Mouse (Mus musculus) heart, embryonic 11.5 days (tissue): ENCODE results near the gene Ipo4. TPM values are rescaled to one million over a fixed set of nuclear protein-coding genes. Genes with fewer than 3 reads are reported as not detected.

Experiments used
- ATAC-seq: fragments of 200-750 bp; cut with Nextera tagmentation; replicated peaks from 2 replicates; pipeline ENCODE4 v1.8.0; 2017; ENCODE audit warnings: moderate library complexity; ENCODE audit not compliant: insufficient number of reproducible peaks, low FRiP score, low TSS enrichment
- H3K27ac ChIP-seq: fragments of 300-500 bp; sonication (generic); 2 replicates; pipeline ENCODE4 v1.5.1; 2014; ENCODE audit warnings: mild to moderate bottlenecking, low read depth, low read length
- H3K27me3 ChIP-seq: fragments of 300-500 bp; sonication (generic); 2 replicates; pipeline ENCODE4 v1.6.1; 2014; ENCODE audit warnings: mild to moderate bottlenecking, low read length, mixed read lengths; ENCODE audit not compliant: control insufficient read depth, insufficient read depth
- H3K36me3 ChIP-seq: fragments of 300-500 bp; sonication (generic); 2 replicates; pipeline ENCODE4 v1.6.1; 2014; ENCODE audit warnings: mild to moderate bottlenecking, low read length, moderate library complexity, mixed read lengths; ENCODE audit not compliant: control insufficient read depth, insufficient read depth
- H3K4me1 ChIP-seq: fragments of 300-500 bp; sonication (generic); 2 replicates; pipeline ENCODE4 v1.6.1; 2014; ENCODE audit warnings: low read length; ENCODE audit not compliant: control insufficient read depth, insufficient read depth
- H3K4me2 ChIP-seq: fragments of 300-500 bp; sonication (generic); 2 replicates; pipeline ENCODE4 v1.6.1; 2014; ENCODE audit warnings: mild to moderate bottlenecking, moderate library complexity
- H3K4me3 ChIP-seq: fragments of 300-500 bp; sonication (generic); 2 replicates; pipeline ENCODE4 v1.5.1; 2014; ENCODE audit warnings: low read depth, low read length
- H3K9ac ChIP-seq: fragments of 300-500 bp; sonication (generic); 2 replicates; pipeline ENCODE4 v1.6.1; 2014; ENCODE audit warnings: mild to moderate bottlenecking, low read depth, low read length, moderate library complexity
- H3K9me3 ChIP-seq: fragments of 300-500 bp; sonication (generic); replicated peaks from 2 replicates; pipeline ENCODE4 v1.6.1; 2016; ENCODE audit warnings: low read length; ENCODE audit not compliant: control insufficient read depth
- WGBS: fragments of 180-500 bp; shearing (Covaris S2); extraction: QIAGEN DNeasy Blood & Tissue Kit; methylation state at CpG from one replicate; pipeline ENCODE4 v1.1.7; 2014; ENCODE audit not compliant: insufficient replicate concordance; 5-methylcytosine and 5-hydroxymethylcytosine counted together
- polyA plus RNA-seq: library from polyadenylated mRNA; unstranded; fragments of >200 nt; fragmentation: Nextera tagmentation; extraction: Ambion mirVana; gene quantifications from 2 replicates; pipeline ENCODE4 v1.2.1, GENCODE M21; 2014

The Ipo4 gene
- 70.1 and 81.7 TPM in 2 replicates for polyA plus RNA-seq

DNA sequence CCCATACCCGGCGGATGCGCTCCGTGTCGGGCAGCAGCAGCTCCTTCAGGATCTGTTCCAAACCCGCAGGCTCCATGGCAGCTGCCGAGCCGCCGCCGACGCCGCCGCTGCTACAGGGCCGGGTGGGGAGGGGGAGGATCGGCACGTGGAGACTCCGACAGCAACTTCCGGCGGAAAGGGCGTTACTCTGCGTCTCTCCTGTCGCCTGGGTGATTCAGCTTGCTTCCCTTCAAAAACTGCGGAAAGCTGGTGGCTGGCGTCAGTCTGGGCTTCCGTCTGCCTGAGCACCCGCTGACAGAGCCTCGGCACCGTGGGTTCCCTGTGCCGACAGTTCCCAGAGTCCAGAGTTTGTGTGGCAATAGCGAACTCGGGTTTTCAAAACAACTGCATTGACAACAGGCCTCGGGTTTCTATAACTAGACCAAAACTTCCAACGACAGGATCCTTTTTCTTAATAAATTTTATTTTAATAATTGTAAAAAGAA, at the start of gene Ipo4:
Gene Ipo4 (minus strand): TSS at position 435 of the 485 bp plus-strand sequence.
- H3K4me1 ChIP-seq, result peaks cover 3% of the 10 kb centered on the region; the same call in 1 of the 2 replicates
- H3K4me3 ChIP-seq, result peak within 1 kb of the TSS; percentile 65
- peak within 1 kb of the TSS; percentile 78 for H3K4me2 ChIP-seq
- H3K9me3 ChIP-seq, result no peaks in the 10 kb centered on the region
- H3K36me3 ChIP-seq, result peaks cover 38% of the 10 kb centered on the region
- no peak within 1 kb of the TSS for H3K27ac ChIP-seq
- H3K27me3 ChIP-seq, result no peaks in the 10 kb centered on the region
- peak within 1 kb of the TSS; percentile 76 for H3K9ac ChIP-seq
- peak; percentile 64 for ATAC-seq
- 1% methylated on average over 33 of the region's 33 CpGs for WGBS

DNA sequence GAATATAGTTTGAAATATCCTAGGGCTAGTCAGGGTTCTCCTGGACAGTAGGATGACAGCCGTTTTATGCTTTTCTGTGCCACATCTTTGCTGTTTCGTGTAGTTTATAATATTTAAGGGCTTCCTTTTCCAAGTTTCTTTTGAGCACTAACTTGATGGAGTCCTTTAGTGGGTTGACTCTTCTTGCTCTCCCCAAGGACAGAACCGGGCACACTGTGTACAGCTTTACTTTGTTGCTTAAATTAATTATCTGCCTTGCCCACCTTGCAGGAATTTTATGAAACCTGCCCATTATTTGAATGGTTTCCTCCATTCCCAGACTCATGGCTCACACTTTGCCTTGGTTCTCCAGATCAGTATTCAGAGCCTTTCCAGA, 46.3 kb upstream of the Ipo4 start:
- H3K27ac ChIP-seq, result peak overlapping the region; percentile 89; the same call in 1 of the 2 replicates
- H3K9ac ChIP-seq, result peak overlapping the region; percentile 88
- peak overlapping the region; percentile 78 for H3K4me2 ChIP-seq
- peaks cover 24% of the 10 kb centered on the region for H3K36me3 ChIP-seq
- H3K4me3 ChIP-seq, result peak overlapping the region; percentile 88
- ATAC-seq, result no peak
- 18% methylated on average over 3 of the region's 3 CpGs for WGBS
- no peaks in the 10 kb centered on the region for H3K9me3 ChIP-seq
- H3K4me1 ChIP-seq, result 0 out of 2 replicates have a peak, but pooled peaks cover 7% of the 10 kb centered on the region
- H3K27me3 ChIP-seq, result no peaks in the 10 kb centered on the region

- H3K4me2 ChIP-seq, result peak within 1 kb of the TSS; percentile 78
- H3K4me3 ChIP-seq, result peak within 1 kb of the TSS; percentile 88
- peaks cover 30% of the 10 kb centered on the region for H3K36me3 ChIP-seq
- 0 out of 2 replicates have a peak, but pooled peaks cover 7% of the 10 kb centered on the region for H3K4me1 ChIP-seq
- no peaks in the 10 kb centered on the region for H3K27me3 ChIP-seq
- ATAC-seq, result peak; percentile 94
- H3K9ac ChIP-seq, result peak within 1 kb of the TSS; percentile 88
- WGBS, result under 1% methylated on average over 64 of the region's 66 CpGs
- H3K27ac ChIP-seq, result peak within 1 kb of the TSS; percentile 89
- H3K9me3 ChIP-seq, result no peaks in the 10 kb centered on the region
Measured at GRCm38 (mm10) chr14:55681160-55682117, 45.7 kb upstream of the Ipo4 start, which contains the start of gene Tinf2. Gene Tinf2, minus strand, starts transcription at chr14:55681820.

DNA sequence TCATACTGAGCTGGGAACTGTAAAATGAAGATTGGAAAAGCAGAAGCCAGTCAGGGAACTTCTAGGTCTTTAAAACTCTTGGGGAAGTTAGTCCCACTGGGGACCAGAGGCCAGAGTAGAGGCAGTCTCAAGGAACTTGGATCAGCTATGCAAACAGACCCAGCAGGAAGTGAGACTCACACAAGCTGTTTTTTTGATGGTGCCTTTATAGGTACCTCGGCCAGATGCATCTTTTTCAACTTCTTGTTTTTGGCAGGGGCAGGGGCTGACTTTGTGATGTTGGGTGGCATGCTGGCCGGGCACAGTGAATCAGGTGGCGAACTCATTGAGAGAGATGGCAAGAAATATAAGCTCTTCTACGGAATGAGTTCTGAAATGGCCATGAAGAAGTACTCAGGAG, 41.9 kb upstream of the Ipo4 start:
- Histone ChIP-seq H3K27ac (no peak overlapping the region), H3K4me3 (no peak overlapping the region), H3K36me3 (peaks cover 37% of the 10 kb centered on the region), H3K27me3 (no peaks in the 10 kb centered on the region), H3K9ac (no peak overlapping the region), H3K9me3 (no peaks in the 10 kb centered on the region), H3K4me2 (no peak overlapping the region), H3K4me1 (0 out of 2 replicates have a peak, but pooled peaks cover 10% of the 10 kb centered on the region)
- WGBS, result 82% methylated on average over 4 of the region's 4 CpGs
- no peak for ATAC-seq

DNA sequence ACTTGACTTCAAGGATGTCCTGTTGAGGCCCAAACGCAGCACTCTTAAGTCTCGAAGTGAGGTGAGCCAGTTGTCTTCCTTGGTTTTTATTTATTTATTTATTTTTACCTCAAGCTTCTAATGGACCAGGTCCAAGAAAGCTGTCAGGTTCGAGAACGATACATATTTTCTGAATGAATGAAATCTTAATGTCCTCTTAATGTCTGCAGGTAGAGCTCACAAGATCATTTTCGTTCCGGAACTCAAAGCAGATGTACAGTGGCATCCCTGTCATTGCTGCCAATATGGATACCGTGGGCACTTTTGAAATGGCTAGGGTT, 36.9 kb upstream of the Ipo4 start:
- no peak for ATAC-seq
- Histone ChIP-seq H3K27ac (no peak overlapping the region), H3K4me1 (peaks cover 10% of the 10 kb centered on the region; the same call in 1 of the 2 replicates), H3K4me2 (peak overlapping the region; percentile 72), H3K4me3 (peak overlapping the region; percentile 89), H3K9me3 (no peaks in the 10 kb centered on the region), H3K36me3 (peaks cover 16% of the 10 kb centered on the region), H3K27me3 (no peaks in the 10 kb centered on the region), H3K9ac (peak overlapping the region; percentile 88)
- 80% methylated on average over 7 of the region's 7 CpGs for WGBS

DNA sequence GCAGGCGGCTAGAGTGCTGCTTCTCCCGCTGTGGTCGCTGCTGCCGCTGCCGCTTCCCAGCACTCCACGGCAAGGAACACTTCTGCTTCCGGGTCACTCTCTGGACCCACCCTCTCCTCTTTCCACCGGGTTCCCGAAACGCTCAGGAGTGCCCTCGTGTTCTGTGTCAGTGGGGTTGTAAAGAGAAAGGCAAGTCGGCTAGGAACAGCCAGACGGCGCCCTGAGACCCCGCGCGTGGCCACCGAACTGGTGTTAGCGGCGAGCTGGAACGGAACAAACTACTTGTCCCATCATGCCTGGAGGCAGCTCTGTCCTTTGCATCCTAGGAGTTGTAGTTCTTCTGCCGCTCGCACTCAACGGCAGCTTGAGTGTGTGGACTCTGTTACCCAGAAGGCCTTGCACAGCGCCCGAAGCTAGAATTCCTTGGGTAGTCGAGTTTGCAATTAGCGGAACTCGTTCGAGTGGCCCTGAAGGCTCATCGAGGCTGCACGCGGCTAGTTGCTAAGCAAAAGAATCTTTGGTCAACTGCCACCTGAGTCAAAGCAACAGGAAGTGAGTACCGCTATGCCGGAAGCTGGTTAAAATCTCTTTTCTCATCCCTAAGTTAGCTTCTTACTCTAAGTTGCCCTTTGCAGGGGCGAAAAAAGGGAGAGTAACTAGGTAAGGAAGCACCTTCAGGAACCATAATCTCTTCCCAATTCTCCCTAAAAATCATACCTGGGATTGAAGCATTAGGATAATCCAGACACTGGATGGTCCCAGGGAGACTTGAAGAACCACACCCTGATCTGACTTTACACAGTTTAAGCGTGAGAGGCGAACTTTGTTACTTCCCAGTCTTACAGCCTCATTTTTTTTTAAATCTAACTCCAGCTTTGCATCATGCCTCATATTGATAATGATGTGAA, 36.3 kb upstream of the Ipo4 start, which contains the start of the genes Gmpr2 and Nedd8:
Gene Gmpr2 (plus strand): TSS at position 109 of the 908 bp plus-strand sequence.
Gene Nedd8 (minus strand): TSS at position 292 of the 908 bp plus-strand sequence.
- peak; percentile 95 for ATAC-seq
- H3K27ac ChIP-seq, result peak within 1 kb of the TSS; percentile 77
- H3K9me3 ChIP-seq, result no peaks in the 10 kb centered on the region
- H3K27me3 ChIP-seq, result no peaks in the 10 kb centered on the region
- peaks cover 10% of the 10 kb centered on the region; the same call in 1 of the 2 replicates for H3K4me1 ChIP-seq
- H3K4me3 ChIP-seq, result peak within 1 kb of the TSS; percentile 89
- peak within 1 kb of the TSS; percentile 96 for H3K4me2 ChIP-seq
- peaks cover 13% of the 10 kb centered on the region for H3K36me3 ChIP-seq
- peak within 1 kb of the TSS; percentile 88 for H3K9ac ChIP-seq
- under 1% methylated on average over 38 of the region's 38 CpGs for WGBS

- H3K4me3 ChIP-seq, result peak overlapping the region; percentile 89
- ATAC-seq, result peak; percentile 43; the same call in 1 of the 2 replicates
- 0% methylated on average over 12 of the region's 12 CpGs for WGBS
- peaks cover 8% of the 10 kb centered on the region for H3K36me3 ChIP-seq
- peaks cover 10% of the 10 kb centered on the region; the same call in 1 of the 2 replicates for H3K4me1 ChIP-seq
- H3K27ac ChIP-seq, result peak overlapping the region; percentile 77
- H3K27me3 ChIP-seq, result no peaks in the 10 kb centered on the region
- H3K4me2 ChIP-seq, result peak overlapping the region; percentile 96
- no peaks in the 10 kb centered on the region for H3K9me3 ChIP-seq
- peak overlapping the region; percentile 88 for H3K9ac ChIP-seq
Measured at GRCm38 (mm10) chr14:55671486-55671832, 35.7 kb upstream of the Ipo4 start.

- Histone ChIP-seq H3K4me2 (peak overlapping the region; percentile 72), H3K9ac (no peak overlapping the region), H3K4me1 (peaks cover 12% of the 10 kb centered on the region; the same call in 1 of the 2 replicates), H3K36me3 (peaks cover 17% of the 10 kb centered on the region), H3K4me3 (peak overlapping the region; percentile 79), H3K27ac (no peak overlapping the region), H3K27me3 (no peaks in the 10 kb centered on the region), H3K9me3 (no peaks in the 10 kb centered on the region)
- WGBS, result 65% methylated on average over 2 of the region's 2 CpGs
- no peak for ATAC-seq
Measured at GRCm38 (mm10) chr14:55660636-55661035, 24.9 kb upstream of the Ipo4 start.
